Mouse (Mus musculus): Measurements from ENCODE around the gene Noxred1. TPM values are rescaled to one million over a fixed set of nuclear protein-coding genes. Genes with fewer than 3 reads are reported as not detected.
"Not testable (repeated sequence)": the region's sequence is repeated elsewhere in the genome, so short reads cannot be mapped to it uniquely, and the experiment has no call there.

The Noxred1 gene
- polyA plus RNA-seq, 1 experiment from 2014 or later: 1.1 TPM

GRCm38 (mm10) chr12:87277251-87277650 is 38.7 kb upstream of the Noxred1 start:
- not testable (repeated sequence) for H3K4me2 ChIP-seq (replicated peaks; ENCODE audit: low read depth, low read length); H3K9me3 ChIP-seq (ENCODE audit: control insufficient read depth, low read length); ATAC-seq (ENCODE audit: low FRiP score); H3K27ac ChIP-seq (ENCODE audit: low read depth, low read length); H3K4me3 ChIP-seq (ENCODE audit: low read depth, low read length); H3K4me1 ChIP-seq (replicated peaks; ENCODE audit: control insufficient read depth, insufficient read depth, low read length); H3K27me3 ChIP-seq (ENCODE audit: control insufficient read depth, insufficient read depth, low read length); DNase-seq (ENCODE audit: low spot score); H3K9ac ChIP-seq (ENCODE audit: low read depth, low read length)
- whole genome bisulfite sequencing: 78% methylated on average over 4 of the region's 4 CpGs
- H3K36me3 ChIP-seq (ENCODE audit: control insufficient read depth, insufficient read depth, low read length): peaks cover 14% of the 10 kb centered on the region

GRCm38 (mm10) chr12:87274853-87275831 is 36.6 kb upstream of the Noxred1 start:
- no peaks in the 10 kb centered on the region for H3K4me1 ChIP-seq (replicated peaks; ENCODE audit: control insufficient read depth, insufficient read depth, low read length)
- no peak overlapping the region for H3K27ac ChIP-seq (ENCODE audit: low read depth, low read length)
- H3K9ac ChIP-seq (ENCODE audit: low read depth, low read length): no peak overlapping the region
- peaks cover 19% of the 10 kb centered on the region for H3K36me3 ChIP-seq (ENCODE audit: control insufficient read depth, insufficient read depth, low read length)
- DNase-seq (ENCODE audit: low spot score) (no peak), ATAC-seq (ENCODE audit: low FRiP score) (no peak)
- no peaks in the 10 kb centered on the region for H3K27me3 ChIP-seq (ENCODE audit: control insufficient read depth, insufficient read depth, low read length)
- H3K9me3 ChIP-seq (ENCODE audit: control insufficient read depth, low read length): no peaks in the 10 kb centered on the region
- 91% methylated on average over 9 of the region's 9 CpGs for WGBS
- no peak overlapping the region for H3K4me3 ChIP-seq (ENCODE audit: low read depth, low read length)
- H3K4me2 ChIP-seq (replicated peaks; ENCODE audit: low read depth, low read length): no peak overlapping the region

- Histone ChIP-seq H3K9ac (ENCODE audit: low read depth, low read length) (peak overlapping the region; percentile 90), H3K36me3 (ENCODE audit: control insufficient read depth, insufficient read depth, low read length) (peaks cover 11% of the 10 kb centered on the region; the same call in 1 of the 2 replicates), H3K4me3 (ENCODE audit: low read depth, low read length) (peak overlapping the region; percentile 62), H3K9me3 (ENCODE audit: control insufficient read depth, low read length) (no peaks in the 10 kb centered on the region), H3K27ac (ENCODE audit: low read depth, low read length) (no peak overlapping the region), H3K4me1 (replicated peaks; ENCODE audit: control insufficient read depth, insufficient read depth, low read length) (peaks cover 4% of the 10 kb centered on the region; the same call in 1 of the 2 replicates), H3K27me3 (ENCODE audit: control insufficient read depth, insufficient read depth, low read length) (no peaks in the 10 kb centered on the region), H3K4me2 (replicated peaks; ENCODE audit: low read depth, low read length) (peak overlapping the region; percentile 92)
- DNase-seq (ENCODE audit: low spot score): peak; percentile 57
- 32% methylated on average over 4 of the region's 4 CpGs for WGBS
- no peak for ATAC-seq (ENCODE audit: low FRiP score)
These were observed 29.1 kb upstream of the Noxred1 start for GRCm38 (mm10) chr12:87267682-87268081.

- under 1% methylated on average over 31 of the region's 31 CpGs for WGBS
- H3K9me3 ChIP-seq (ENCODE audit: control insufficient read depth, low read length): no peaks in the 10 kb centered on the region
- H3K36me3 ChIP-seq (ENCODE audit: control insufficient read depth, insufficient read depth, low read length): peaks cover 5% of the 10 kb centered on the region
- DNase-seq (ENCODE audit: low spot score): peak; percentile 62
- no peaks in the 10 kb centered on the region for H3K27me3 ChIP-seq (ENCODE audit: control insufficient read depth, insufficient read depth, low read length)
- peak overlapping the region; percentile 68 for H3K27ac ChIP-seq (ENCODE audit: low read depth, low read length)
- H3K4me1 ChIP-seq (replicated peaks; ENCODE audit: control insufficient read depth, insufficient read depth, low read length): peaks cover 4% of the 10 kb centered on the region; the same call in 1 of the 2 replicates
- peak overlapping the region; percentile 62 for H3K4me3 ChIP-seq (ENCODE audit: low read depth, low read length)
- H3K4me2 ChIP-seq (replicated peaks; ENCODE audit: low read depth, low read length): peak overlapping the region; percentile 92
- H3K9ac ChIP-seq (ENCODE audit: low read depth, low read length): peak overlapping the region; percentile 90
- ATAC-seq (ENCODE audit: low FRiP score): peak; percentile 71
These were observed 28.5 kb upstream of the Noxred1 start for GRCm38 (mm10) chr12:87266827-87267603.

- Histone ChIP-seq H3K9ac (ENCODE audit: low read depth, low read length) (peak within 1 kb of the TSS; percentile 90), H3K4me2 (replicated peaks; ENCODE audit: low read depth, low read length) (peak within 1 kb of the TSS; percentile 92)
- ATAC-seq (ENCODE audit: low FRiP score): peak; percentile 98
These were observed 27.7 kb upstream of the Noxred1 start, which contains the start of the genes Vipas39 and Ahsa1 for GRCm38 (mm10) chr12:87266108-87266826. Vipas39 (minus strand) TSS chr12:87266256. Ahsa1 (plus strand) TSS chr12:87266479.

GRCm38 (mm10) chr12:87265444-87265843 is 26.9 kb upstream of the Noxred1 start:
- WGBS: 28% methylated on average over 11 of the region's 11 CpGs
- Histone ChIP-seq H3K9ac (ENCODE audit: low read depth, low read length) (peak overlapping the region; percentile 90), H3K36me3 (ENCODE audit: control insufficient read depth, insufficient read depth, low read length) (peaks cover 7% of the 10 kb centered on the region; the same call in 1 of the 2 replicates), H3K9me3 (ENCODE audit: control insufficient read depth, low read length) (no peaks in the 10 kb centered on the region), H3K4me3 (ENCODE audit: low read depth, low read length) (peak overlapping the region; percentile 62), H3K27ac (ENCODE audit: low read depth, low read length) (peak overlapping the region; percentile 34; the same call in 1 of the 2 replicates), H3K27me3 (ENCODE audit: control insufficient read depth, insufficient read depth, low read length) (no peaks in the 10 kb centered on the region), H3K4me1 (replicated peaks; ENCODE audit: control insufficient read depth, insufficient read depth, low read length) (peaks cover 4% of the 10 kb centered on the region; the same call in 1 of the 2 replicates), H3K4me2 (replicated peaks; ENCODE audit: low read depth, low read length) (peak overlapping the region; percentile 51)
- DNase-seq (ENCODE audit: low spot score) (no peak), ATAC-seq (ENCODE audit: low FRiP score) (no peak)

More at GRCm38 (mm10) chr12:87266108-87266826, 27.7 kb upstream of the Noxred1 start, which contains the start of the genes Vipas39 and Ahsa1:
- Histone ChIP-seq H3K4me1 (replicated peaks; ENCODE audit: control insufficient read depth, insufficient read depth, low read length) (peaks cover 4% of the 10 kb centered on the region; the same call in 1 of the 2 replicates), H3K9me3 (ENCODE audit: control insufficient read depth, low read length) (no peaks in the 10 kb centered on the region), H3K36me3 (ENCODE audit: control insufficient read depth, insufficient read depth, low read length) (peaks cover 9% of the 10 kb centered on the region), H3K27me3 (ENCODE audit: control insufficient read depth, insufficient read depth, low read length) (no peaks in the 10 kb centered on the region), H3K4me3 (ENCODE audit: low read depth, low read length) (peak within 1 kb of the TSS; percentile 62), H3K27ac (ENCODE audit: low read depth, low read length) (peak within 1 kb of the TSS; percentile 68)
- DNase-seq (ENCODE audit: low spot score): peak; percentile 94
- under 1% methylated on average over 31 of the region's 31 CpGs for WGBS

- H3K36me3 ChIP-seq (ENCODE audit: control insufficient read depth, insufficient read depth, low read length): peaks cover 14% of the 10 kb centered on the region; the same call in 1 of the 2 replicates
- no peak overlapping the region for H3K4me2 ChIP-seq (replicated peaks; ENCODE audit: low read depth, low read length)
These were observed 22.0 kb upstream of the Noxred1 start for GRCm38 (mm10) chr12:87260562-87260961.

GRCm38 (mm10) chr12:87256629-87257028 is 18.1 kb upstream of the Noxred1 start:
- Histone ChIP-seq H3K9ac (ENCODE audit: low read depth, low read length) (no peak overlapping the region), H3K9me3 (ENCODE audit: control insufficient read depth, low read length) (no peaks in the 10 kb centered on the region), H3K36me3 (ENCODE audit: control insufficient read depth, insufficient read depth, low read length) (peaks cover 20% of the 10 kb centered on the region), H3K4me1 (replicated peaks; ENCODE audit: control insufficient read depth, insufficient read depth, low read length) (no peaks in the 10 kb centered on the region), H3K4me2 (replicated peaks; ENCODE audit: low read depth, low read length) (no peak overlapping the region), H3K27me3 (ENCODE audit: control insufficient read depth, insufficient read depth, low read length) (no peaks in the 10 kb centered on the region), H3K27ac (ENCODE audit: low read depth, low read length) (no peak overlapping the region), H3K4me3 (ENCODE audit: low read depth, low read length) (no peak overlapping the region)
- no peak for DNase-seq (ENCODE audit: low spot score)
- WGBS: 98% methylated on average over 5 of the region's 5 CpGs
- no peak for ATAC-seq (ENCODE audit: low FRiP score)

More at GRCm38 (mm10) chr12:87260562-87260961, 22.0 kb upstream of the Noxred1 start:
- DNase-seq (ENCODE audit: low spot score): no peak
- H3K4me1 ChIP-seq (replicated peaks; ENCODE audit: control insufficient read depth, insufficient read depth, low read length): no peaks in the 10 kb centered on the region
- no peaks in the 10 kb centered on the region for H3K9me3 ChIP-seq (ENCODE audit: control insufficient read depth, low read length)
- no peak overlapping the region for H3K27ac ChIP-seq (ENCODE audit: low read depth, low read length)
- no peaks in the 10 kb centered on the region for H3K27me3 ChIP-seq (ENCODE audit: control insufficient read depth, insufficient read depth, low read length)
- 97% methylated on average over 8 of the region's 8 CpGs for WGBS
- no peak for ATAC-seq (ENCODE audit: low FRiP score)
- no peak overlapping the region for H3K4me3 ChIP-seq (ENCODE audit: low read depth, low read length)
- no peak overlapping the region for H3K9ac ChIP-seq (ENCODE audit: low read depth, low read length)

Measured in hindbrain, embryonic 11.5 days (tissue).